In genomic region chr17:32114486-32114885, GRCm38 (mm10) we compare ENCODE assay signal across 8 mouse cellular contexts. TPM values are rescaled to one million over a fixed set of nuclear protein-coding genes. Genes with fewer than 3 reads are reported as not detected.
DNase-seq lines count a peak whose midpoint lies in the region; ATAC-seq and TF ChIP-seq lines count a peak whose summit lies in the region.
"Not testable (repeated sequence)": the region's sequence is repeated elsewhere in the genome, so short reads cannot be mapped to it uniquely, and the experiment has no call there.
"Had no signal": no experiment of that assay in that cellular context is flagged by ENCODE, and none has a peak within 500 bp of the region (broad histone marks: within the 10 kb centered on the region; RNA-seq: fewer than 3 reads in every experiment).

No protein-coding gene starts in this region.

- not testable (repeated sequence) for H3K9ac ChIP-seq in forebrain, embryonic 14.5 days (ENCODE audit: low read length); heart, postnatal 0 days (replicated peaks; ENCODE audit: low read depth, low read length); lung, postnatal 0 days (replicated peaks; ENCODE audit: low read depth)
- peak overlapping the region; percentile 55; the same call in 1 of the 2 replicates for H3K9ac ChIP-seq in limb, embryonic 14.5 days (ENCODE audit: low read depth, low read length, severe bottlenecking)
- peak overlapping the region; percentile 53; the same call in 1 of the 2 replicates for H3K9ac ChIP-seq in neural tube, embryonic 14.5 days (replicated peaks; ENCODE audit: low read depth, low read length)

- H3K27me3 ChIP-seq in forebrain, embryonic 14.5 days (replicated peaks; ENCODE audit: control insufficient read depth, insufficient read depth, low read length); heart, postnatal 0 days (ENCODE audit: control insufficient read depth, insufficient read depth, low read length); limb, embryonic 14.5 days (ENCODE audit: control insufficient read depth, insufficient read depth, low read length); lung, postnatal 0 days (replicated peaks; ENCODE audit: insufficient read depth, low read length); neural tube, embryonic 14.5 days (ENCODE audit: control insufficient read depth, insufficient read depth, low read length): not testable (repeated sequence)

- peak; percentile 15 for DNase-seq in embryo, embryonic 10.5 days (ENCODE audit: low spot score)
- DNase-seq in forebrain, embryonic 14.5 days (ENCODE audit: low spot score); heart, postnatal 0 days (ENCODE audit: low spot score); limb, embryonic 14.5 days (ENCODE audit: low spot score); lung, postnatal 0 days (ENCODE audit: low spot score): not testable (repeated sequence)
- peak; percentile 63 for DNase-seq in kidney, adult 11 months

- H3K4me3 ChIP-seq in forebrain, embryonic 14.5 days (ENCODE audit: low read depth, low read length), result peak overlapping the region; percentile 38
- H3K4me3 ChIP-seq in heart, postnatal 0 days (ENCODE audit: low read depth, low read length), result peak overlapping the region; percentile 47
- peak overlapping the region; percentile 45; the same call in 1 of the 2 replicates for H3K4me3 ChIP-seq in limb, embryonic 14.5 days (replicated peaks; ENCODE audit: low read length)
- not testable (repeated sequence) for H3K4me3 ChIP-seq in lung, postnatal 0 days (ENCODE audit: low read depth, low read length)
- H3K4me3 ChIP-seq in neural tube, embryonic 14.5 days (ENCODE audit: low read depth, low read length), result peak overlapping the region; percentile 47

- TF ChIP-seq EP300 in heart, postnatal 0 days (IDR thresholded peaks at IDR 0.05; ENCODE audit: low read depth); lung, postnatal 0 days (IDR thresholded peaks at IDR 0.05): not testable (repeated sequence)

- H3K9me3 ChIP-seq in forebrain, embryonic 14.5 days (replicated peaks; ENCODE audit: control insufficient read depth, low read length); heart, postnatal 0 days (replicated peaks; ENCODE audit: control insufficient read depth, low read length); limb, embryonic 14.5 days (ENCODE audit: control insufficient read depth, low read length); lung, postnatal 0 days (ENCODE audit: low read length); neural tube, embryonic 14.5 days (ENCODE audit: control insufficient read depth, low read length): not testable (repeated sequence)

- ATAC-seq in forebrain, embryonic 14.5 days; heart, postnatal 0 days (ENCODE audit: insufficient read depth, low read depth); limb, embryonic 14.5 days (ENCODE audit: low FRiP score, low read depth); lung, postnatal 0 days: not testable (repeated sequence)
- ATAC-seq in neural tube, embryonic 14.5 days (ENCODE audit: low read depth), result 0 out of 2 replicates have a peak, but pooled peaks have one; percentile 7

- 71% methylated on average over 4 of the region's 5 CpGs for WGBS in forebrain, embryonic 14.5 days
- WGBS in heart, postnatal 0 days, result 79% methylated on average over 4 of the region's 5 CpGs
- 31% methylated on average over 4 of the region's 5 CpGs for WGBS in limb, embryonic 14.5 days
- 62% methylated on average over 5 of the region's 5 CpGs for WGBS in lung, postnatal 0 days
- WGBS in neural tube, embryonic 14.5 days, result 64% methylated on average over 4 of the region's 5 CpGs

- peak overlapping the region; percentile 77 for H3K4me2 ChIP-seq in forebrain, embryonic 14.5 days (ENCODE audit: low read length)
- H3K4me2 ChIP-seq in heart, postnatal 0 days (ENCODE audit: low read depth, low read length), result peak overlapping the region; percentile 68
- H3K4me2 ChIP-seq in limb, embryonic 14.5 days (replicated peaks; ENCODE audit: low read depth, low read length, severe bottlenecking), result peak overlapping the region; percentile 93
- H3K4me2 ChIP-seq in lung, postnatal 0 days (replicated peaks; ENCODE audit: low read depth, low read length), result peak overlapping the region; percentile 77
- peak overlapping the region; percentile 99 for H3K4me2 ChIP-seq in neural tube, embryonic 14.5 days (ENCODE audit: low read depth, low read length)

- H3K36me3 ChIP-seq in forebrain, embryonic 14.5 days (ENCODE audit: control insufficient read depth, insufficient read depth, low read length); heart, postnatal 0 days (replicated peaks; ENCODE audit: control insufficient read depth, insufficient read depth, low read length); limb, embryonic 14.5 days (ENCODE audit: control insufficient read depth, insufficient read depth, low read length); lung, postnatal 0 days (ENCODE audit: insufficient read depth, low read length); neural tube, embryonic 14.5 days (ENCODE audit: control insufficient read depth, insufficient read depth, low read length): not testable (repeated sequence)

- not testable (repeated sequence) for TF ChIP-seq POLR2A in limb, embryonic 14.5 days (IDR thresholded peaks at IDR 0.05; ENCODE audit: borderline replicate concordance, extremely low read depth, insufficient read depth, insufficient read length)

- not testable (repeated sequence) for H3K27ac ChIP-seq in forebrain, embryonic 14.5 days (ENCODE audit: low read depth, low read length); heart, postnatal 0 days (ENCODE audit: low read depth); limb, embryonic 14.5 days (replicated peaks; ENCODE audit: low read depth, low read length); lung, postnatal 0 days (ENCODE audit: low read length); neural tube, embryonic 14.5 days (ENCODE audit: low read depth, low read length)

- H3K4me1 ChIP-seq in forebrain, embryonic 14.5 days (ENCODE audit: control insufficient read depth, insufficient read depth, low read length); neural tube, embryonic 14.5 days (ENCODE audit: control insufficient read depth, insufficient read depth, low read length): not testable (repeated sequence)
- H3K4me1 ChIP-seq in heart, postnatal 0 days (ENCODE audit: control insufficient read depth, insufficient read depth), result peaks cover 46% of the 10 kb centered on the region
- H3K4me1 ChIP-seq in limb, embryonic 14.5 days (ENCODE audit: control insufficient read depth, insufficient read depth, low read length), result peaks cover 19% of the 10 kb centered on the region
- H3K4me1 ChIP-seq in lung, postnatal 0 days (ENCODE audit: insufficient read depth, low read depth, low read length), result peaks cover 11% of the 10 kb centered on the region; the same call in 1 of the 2 replicates

- TF ChIP-seq CTCF in heart, postnatal 0 days (IDR thresholded peaks at IDR 0.05; ENCODE audit: low read depth); lung, postnatal 0 days (IDR thresholded peaks at IDR 0.05): not testable (repeated sequence)

RNA-seq across cellular contexts. Expression of gene Notch3, which starts 52.2 kb away (rescaled TPM):
- polyA plus RNA-seq in forebrain, embryonic 14.5 days (2014; fragmentation: Nextera tagmentation; extraction: Ambion mirVana), result 5.6 and 6.0 TPM in 2 replicates
- total RNA-seq in heart, postnatal 0 days (2014; rRNA removed; ENCODE audit: low replicate concordance), result 36.8 and 53.6 TPM in 2 replicates
- polyA plus RNA-seq in heart, postnatal 0 days (2015; fragmentation: Nextera tagmentation; extraction: Ambion mirVana), result 3.7 TPM in 2 replicates
- 50.0 and 77.6 TPM in 2 replicates for polyA plus RNA-seq in limb, embryonic 14.5 days (2012; rRNA removed)
- 17.7 and 19.4 TPM in 2 replicates for polyA plus RNA-seq in limb, embryonic 14.5 days (2014; fragmentation: Nextera tagmentation; extraction: Ambion mirVana)
- polyA plus RNA-seq in lung, postnatal 0 days (2015; fragmentation: Nextera tagmentation; extraction: Ambion mirVana), result 8.3 and 9.7 TPM in 2 replicates
- 8.0 and 8.3 TPM in 2 replicates for polyA plus RNA-seq in neural tube, embryonic 14.5 days (2014; fragmentation: Nextera tagmentation; extraction: Ambion mirVana)
- polyA plus RNA-seq: activated CD4-positive, CD25-positive, alpha-beta regulatory T cell, adult 4 months had no signal
